Mouse (Mus musculus) layer of hippocampus, adult 11-12 months (tissue): ENCODE measurements at regions not wholly inside any gene's neighbourhood (a gene's known extent, or its start where the extent isn't known, plus 50 kb on each side); places are given as distances from the start of the nearest gene placed in this dataset.
A peak's percentile ranks its signal among the peaks of the same experiment; 100 is the strongest.

Experiments used
- DNase-seq: peaks from one replicate; pipeline ENCODE4 v3.0.0; 2022; ENCODE audit warnings: low spot score

GRCm38 (mm10) chr13:28573364-28573763, 316.0 kb downstream of the Gm11361 start:
- DNase-seq: no peak

GRCm38 (mm10) chr13:28572448-28572847, 315.1 kb downstream of the Gm11361 start:
- no peak for DNase-seq

- DNase-seq: no peak
These were observed 314.4 kb downstream of the Gm11361 start for GRCm38 (mm10) chr13:28571716-28572115.

GRCm38 (mm10) chr13:28563585-28563984, 306.3 kb downstream of the Gm11361 start:
- DNase-seq: no peak

- no peak for DNase-seq
These were observed 302.8 kb downstream of the Gm11361 start for GRCm38 (mm10) chr13:28560081-28560480.

GRCm38 (mm10) chr13:28557032-28557570, 299.8 kb downstream of the Gm11361 start:
- DNase-seq: no peak

- DNase-seq: no peak
These were observed 299.1 kb downstream of the Gm11361 start for GRCm38 (mm10) chr13:28556385-28556938.

- no peak for DNase-seq
These were observed 297.0 kb downstream of the Gm11361 start for GRCm38 (mm10) chr13:28554143-28554830.

GRCm38 (mm10) chr13:28552974-28553750, 295.8 kb downstream of the Gm11361 start:
- DNase-seq: peak; percentile 20

- no peak for DNase-seq
These were observed 294.2 kb downstream of the Gm11361 start for GRCm38 (mm10) chr13:28551555-28551954.

- no peak for DNase-seq
These were observed 288.5 kb downstream of the Gm11361 start for GRCm38 (mm10) chr13:28545797-28546196.

GRCm38 (mm10) chr13:28545337-28545736, 288.0 kb downstream of the Gm11361 start:
- DNase-seq: peak; percentile 25

GRCm38 (mm10) chr13:28544819-28545180, 287.5 kb downstream of the Gm11361 start:
- DNase-seq: no peak

GRCm38 (mm10) chr13:28544003-28544818, 286.9 kb downstream of the Gm11361 start:
- no peak for DNase-seq

GRCm38 (mm10) chr13:28541607-28542006, 284.3 kb downstream of the Gm11361 start:
- no peak for DNase-seq

GRCm38 (mm10) chr13:28533080-28533479, 275.8 kb downstream of the Gm11361 start:
- no peak for DNase-seq

GRCm38 (mm10) chr13:28532278-28532677, 274.9 kb downstream of the Gm11361 start:
- DNase-seq: peak; percentile 12

- no peak for DNase-seq
These were observed 274.2 kb downstream of the Gm11361 start for GRCm38 (mm10) chr13:28531534-28531999.

- no peak for DNase-seq
These were observed 273.6 kb downstream of the Gm11361 start for GRCm38 (mm10) chr13:28530947-28531346.

GRCm38 (mm10) chr13:28528898-28529511, 271.7 kb downstream of the Gm11361 start:
- DNase-seq: no peak

- no peak for DNase-seq
These were observed 269.0 kb downstream of the Gm11361 start for GRCm38 (mm10) chr13:28526299-28526698.
